Mouse (Mus musculus): ENCODE measurements at regions not wholly inside any gene's neighbourhood (a gene's known extent, or its start where the extent isn't known, plus 50 kb on each side); places are given as distances from the start of the nearest gene placed in this dataset.

DNA sequence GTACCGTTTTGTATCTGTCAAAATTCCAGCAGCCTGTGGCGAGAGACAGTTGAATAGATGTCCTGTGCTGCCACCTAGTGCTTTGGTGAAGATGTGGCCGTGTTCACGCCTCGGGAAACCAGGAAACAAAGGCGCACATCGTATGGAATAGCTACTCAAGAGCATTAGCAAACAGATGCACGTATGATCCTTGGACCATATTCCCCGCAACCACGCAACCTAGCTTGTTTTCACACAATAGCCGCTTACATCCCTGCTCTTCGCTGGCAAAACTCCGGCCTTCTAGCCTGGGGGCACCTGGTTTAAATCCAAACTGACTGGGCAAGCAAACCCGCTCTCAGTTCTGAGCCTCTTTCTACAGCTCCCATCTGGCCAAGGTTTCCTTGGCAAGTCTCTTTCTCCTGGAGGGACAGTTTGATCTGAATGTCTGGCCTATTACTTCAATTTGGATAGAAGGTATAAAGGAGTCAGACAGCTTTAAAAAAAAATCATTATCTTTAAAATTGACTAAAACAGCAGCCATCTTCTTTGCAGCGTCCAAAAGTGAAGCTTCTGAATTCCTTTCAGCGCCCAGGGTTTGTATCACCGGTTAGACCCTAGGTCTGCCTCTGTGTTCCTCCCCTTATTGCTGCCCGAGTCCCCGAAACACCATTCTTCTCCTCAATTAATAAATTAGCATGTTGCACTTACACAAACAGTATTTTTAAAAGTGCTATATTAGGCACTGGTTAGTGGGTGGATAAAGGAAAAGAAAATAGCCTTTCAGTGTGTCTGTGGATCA, 295.0 kb upstream of the Prkd1 start:
- peak; percentile 89 for DNase-seq (ENCODE audit: low read depth, low spot score)

DNA sequence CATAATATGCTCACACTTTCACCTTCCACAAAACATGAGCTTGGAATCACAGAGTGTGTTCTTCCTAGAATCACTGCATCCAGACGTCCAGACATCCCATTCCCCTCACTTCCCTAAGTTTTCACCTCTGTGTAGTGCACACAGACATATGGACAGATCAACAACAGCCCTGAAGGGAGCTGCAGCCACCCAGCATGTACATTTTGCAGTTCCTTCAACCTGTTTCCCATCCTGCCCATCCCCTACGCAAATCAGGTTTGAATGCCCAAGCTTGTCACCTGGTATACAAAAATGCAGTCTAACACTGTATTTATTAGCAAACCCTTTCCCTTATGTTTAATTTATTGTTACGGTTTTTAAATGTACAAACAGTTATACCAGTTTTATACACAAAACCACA, 294.4 kb upstream of the Prkd1 start:
- DNase-seq (ENCODE audit: low read depth, low spot score) = no peak

DNA sequence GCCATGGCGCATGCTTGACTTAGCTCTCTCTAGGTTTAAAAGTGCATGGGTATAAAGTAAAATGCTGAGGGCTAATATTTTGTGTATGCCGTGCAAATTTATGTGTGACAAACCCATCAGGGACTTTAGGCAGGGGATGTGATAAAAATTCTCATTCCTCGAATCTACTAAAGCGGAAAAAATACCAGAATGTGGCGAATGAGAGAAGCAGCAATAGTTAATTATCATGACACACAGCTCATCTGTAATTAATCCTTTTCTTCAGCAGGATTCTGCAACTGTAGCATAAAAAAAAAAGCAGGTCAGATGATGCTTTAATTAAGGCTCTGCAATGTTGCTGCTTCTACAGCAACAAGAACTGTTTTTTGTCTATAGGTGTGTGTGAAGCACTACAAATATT, 286.6 kb upstream of the Prkd1 start:
- DNase-seq (ENCODE audit: low read depth, low spot score) = no peak

DNA sequence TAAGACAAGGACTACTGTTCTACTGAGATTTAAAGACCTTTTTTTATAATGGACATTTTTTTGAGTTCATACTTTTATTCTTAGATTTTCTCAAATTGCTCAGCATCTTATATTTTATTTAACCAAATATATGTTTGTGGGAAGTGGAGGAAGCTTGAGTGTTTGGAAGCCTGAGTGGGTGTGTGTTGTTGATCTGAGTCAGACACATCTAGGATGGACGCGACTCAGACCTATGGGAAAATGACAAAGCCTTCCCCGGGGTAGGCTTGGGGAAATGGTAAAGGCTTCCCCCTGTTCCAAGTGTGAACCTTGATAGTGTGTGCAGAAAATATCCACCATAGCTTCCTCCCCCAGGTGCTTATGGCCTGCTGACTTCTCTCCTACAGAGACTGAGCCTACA, 283.6 kb upstream of the Prkd1 start:
- DNase-seq (ENCODE audit: low read depth, low spot score) = no peak

DNA sequence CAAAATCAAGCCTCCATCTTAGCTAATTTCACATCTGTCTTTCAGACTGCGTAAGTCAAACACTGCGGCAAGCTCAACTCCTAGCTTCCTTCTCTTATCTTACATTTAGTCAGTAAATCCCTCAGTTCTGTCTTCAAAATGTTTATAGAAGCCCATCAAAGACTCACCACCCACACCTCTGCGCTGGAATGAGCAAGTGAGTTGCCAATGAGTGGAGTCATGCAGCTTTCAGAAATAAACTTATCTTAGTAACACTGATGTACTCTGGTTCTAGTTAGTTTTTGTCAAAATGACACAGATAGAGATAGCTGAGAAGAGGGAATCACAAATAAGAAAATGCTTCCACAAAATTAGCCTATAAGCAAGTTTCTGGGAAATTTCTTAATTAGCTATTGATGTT, 280.7 kb upstream of the Prkd1 start:
- no peak for DNase-seq (ENCODE audit: low read depth, low spot score)

DNA sequence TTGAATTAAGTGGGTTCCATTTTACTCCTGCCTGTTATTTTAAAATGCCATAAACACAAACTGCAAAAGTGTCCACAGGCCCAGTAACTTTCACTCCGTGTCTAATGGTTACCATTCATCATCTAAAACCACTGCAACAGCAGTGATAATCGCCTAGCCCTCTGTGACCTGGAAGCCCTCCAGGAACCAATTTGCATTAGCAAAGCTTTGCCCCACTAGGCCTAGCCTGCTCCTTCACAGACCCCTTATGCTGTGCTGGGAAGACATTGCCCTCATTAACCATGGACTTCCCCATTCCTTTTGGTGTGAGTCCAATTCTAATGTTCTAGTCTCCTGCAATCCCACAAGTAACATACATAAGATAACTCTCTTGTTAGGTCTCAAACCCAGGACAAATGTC, 277.3 kb upstream of the Prkd1 start:
- no peak for DNase-seq (ENCODE audit: low read depth, low spot score)

DNA sequence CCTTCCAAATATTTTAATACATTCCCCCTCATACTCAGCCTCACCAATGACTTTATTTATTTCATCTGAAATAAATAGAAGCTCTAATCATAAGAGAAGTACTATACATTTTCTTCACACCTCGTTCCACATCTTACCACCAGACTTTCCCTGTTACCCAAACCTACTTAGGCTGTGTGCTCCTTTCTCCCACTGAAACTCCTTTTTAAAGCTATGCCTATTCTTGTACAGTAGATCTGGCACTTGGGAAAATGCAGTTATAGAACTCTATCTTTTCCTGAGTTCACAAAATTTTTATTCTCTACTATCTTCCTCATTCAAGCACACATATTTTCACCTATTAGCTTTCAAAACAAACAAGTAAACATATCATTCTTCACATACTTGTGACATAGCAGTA, 272.8 kb upstream of the Prkd1 start:
- DNase-seq (ENCODE audit: low read depth, low spot score) = no peak

DNA sequence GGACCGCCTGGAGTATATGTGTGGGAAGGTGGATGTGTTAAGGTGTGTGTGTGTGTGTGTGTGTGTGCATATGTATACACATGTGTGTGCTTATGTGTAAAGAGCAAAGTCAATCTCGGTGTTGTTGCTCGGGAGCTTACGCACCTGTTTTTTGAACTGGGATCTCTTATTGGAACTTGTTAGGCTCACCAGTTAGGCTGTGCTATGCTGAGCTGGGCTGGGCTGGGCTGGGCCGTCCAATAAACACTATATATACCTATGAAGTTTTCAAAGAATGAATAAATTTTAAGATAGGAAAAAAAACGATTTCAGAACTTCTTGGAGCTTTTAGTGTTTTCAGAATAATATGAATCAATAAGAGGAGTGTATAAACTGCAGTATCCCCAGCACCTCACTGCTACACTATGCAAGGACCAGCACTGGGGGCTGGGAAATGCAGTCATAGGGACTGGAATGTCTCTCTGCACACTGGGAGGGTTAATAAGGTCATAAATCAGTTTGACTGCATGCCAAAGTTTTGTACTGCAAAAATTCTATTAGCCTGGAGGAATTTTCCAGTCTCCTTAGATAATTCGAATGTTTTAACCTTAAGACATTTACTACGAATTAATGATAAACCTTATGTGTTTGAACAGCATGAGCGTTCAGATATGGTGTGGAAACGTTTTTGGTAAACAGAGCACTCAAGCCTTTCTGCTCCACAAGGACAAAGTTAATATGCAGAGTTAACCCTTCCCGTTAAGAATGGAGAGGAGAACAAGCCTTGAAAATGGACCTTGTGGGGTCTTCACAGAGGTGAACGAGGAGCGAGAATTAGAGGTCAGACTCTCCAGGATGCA, 250.9 kb upstream of the Prkd1 start:
- no peak for DNase-seq (ENCODE audit: low read depth, low spot score)

DNA sequence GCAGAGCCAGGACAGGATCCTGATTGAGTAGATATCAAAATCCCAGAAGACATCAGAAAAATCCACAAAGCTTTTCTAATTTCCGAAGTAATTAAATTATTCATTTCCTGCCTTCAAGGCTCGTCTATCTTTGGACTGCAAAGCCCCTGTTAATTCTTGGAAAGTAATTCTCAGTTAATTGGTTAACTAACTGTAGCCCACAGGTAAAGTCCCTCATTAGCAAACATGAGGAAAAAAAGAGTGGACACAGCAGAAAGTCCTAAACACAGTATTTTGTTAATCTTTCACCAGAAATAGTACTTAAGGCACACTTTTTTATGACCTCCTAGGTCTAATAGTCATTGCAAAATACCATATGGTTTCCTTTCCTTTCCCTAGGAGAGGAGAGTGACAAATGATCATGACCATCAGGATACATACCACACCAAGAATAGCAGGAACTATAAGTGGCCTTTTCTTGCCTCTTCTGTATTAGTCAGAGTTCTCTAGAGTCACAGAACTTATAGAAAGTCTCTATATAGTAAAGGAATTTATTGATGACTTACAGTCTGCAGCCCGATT, 248.8 kb upstream of the Prkd1 start:
- DNase-seq (ENCODE audit: low read depth, low spot score) = no peak

DNA sequence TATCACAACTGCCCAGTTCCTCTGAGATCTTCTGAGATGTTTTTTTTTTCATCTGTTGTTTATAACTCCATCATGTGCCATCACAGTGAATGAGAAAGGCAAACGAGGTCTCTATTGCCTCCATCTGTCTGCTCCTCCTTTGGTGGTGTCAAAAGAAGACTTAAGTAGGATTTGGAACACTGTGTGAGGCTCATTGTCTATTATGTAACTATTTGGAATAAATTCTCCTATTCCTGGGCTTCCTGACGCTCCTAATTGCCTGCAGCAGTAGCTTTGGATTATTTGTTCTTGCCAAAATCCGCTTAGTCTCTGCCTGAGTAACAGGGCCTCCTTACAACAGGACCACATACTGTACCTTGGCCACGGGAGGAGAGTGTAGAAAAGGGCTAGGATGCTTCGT, 244.7 kb upstream of the Prkd1 start:
- DNase-seq (ENCODE audit: low read depth, low spot score) = no peak

DNA sequence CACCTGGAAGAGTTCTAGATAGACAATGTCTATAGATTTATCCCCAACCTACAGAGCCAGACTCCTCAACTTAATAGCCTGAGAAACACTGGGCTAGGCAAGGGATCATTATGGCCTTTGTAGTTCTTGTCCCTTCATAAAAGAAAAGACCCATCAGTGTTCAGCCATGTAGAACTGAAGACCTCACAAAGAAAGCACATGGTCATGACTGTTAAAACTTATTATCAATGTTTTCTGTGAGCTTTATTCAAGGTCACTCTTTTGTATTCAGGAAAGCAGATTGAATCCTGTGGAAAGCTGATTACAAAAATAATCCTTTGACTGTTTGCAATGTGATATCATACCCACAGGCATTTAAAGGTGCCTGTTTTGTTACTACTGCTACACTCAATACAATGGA, 226.9 kb upstream of the Prkd1 start:
- DNase-seq (ENCODE audit: low read depth, low spot score) = no peak

DNA sequence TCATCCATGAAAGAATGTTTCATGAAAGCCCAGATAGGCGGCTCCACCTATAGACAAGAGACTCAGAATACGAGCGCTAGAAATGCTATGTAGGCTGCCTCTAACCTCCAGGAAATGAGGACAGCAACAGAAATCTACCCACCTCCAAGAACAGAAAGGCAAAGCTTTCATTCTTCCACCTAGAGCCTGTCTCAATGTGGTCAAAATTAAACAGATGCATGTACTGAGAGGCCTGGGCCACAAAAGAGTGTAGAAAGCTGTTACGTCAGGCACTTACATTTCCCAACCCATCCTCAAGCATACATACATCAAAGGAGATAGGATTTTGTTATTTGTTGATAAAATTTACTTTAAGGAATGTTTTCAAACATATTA, 225.1 kb upstream of the Prkd1 start:
- no peak for DNase-seq (ENCODE audit: low read depth, low spot score)

DNA sequence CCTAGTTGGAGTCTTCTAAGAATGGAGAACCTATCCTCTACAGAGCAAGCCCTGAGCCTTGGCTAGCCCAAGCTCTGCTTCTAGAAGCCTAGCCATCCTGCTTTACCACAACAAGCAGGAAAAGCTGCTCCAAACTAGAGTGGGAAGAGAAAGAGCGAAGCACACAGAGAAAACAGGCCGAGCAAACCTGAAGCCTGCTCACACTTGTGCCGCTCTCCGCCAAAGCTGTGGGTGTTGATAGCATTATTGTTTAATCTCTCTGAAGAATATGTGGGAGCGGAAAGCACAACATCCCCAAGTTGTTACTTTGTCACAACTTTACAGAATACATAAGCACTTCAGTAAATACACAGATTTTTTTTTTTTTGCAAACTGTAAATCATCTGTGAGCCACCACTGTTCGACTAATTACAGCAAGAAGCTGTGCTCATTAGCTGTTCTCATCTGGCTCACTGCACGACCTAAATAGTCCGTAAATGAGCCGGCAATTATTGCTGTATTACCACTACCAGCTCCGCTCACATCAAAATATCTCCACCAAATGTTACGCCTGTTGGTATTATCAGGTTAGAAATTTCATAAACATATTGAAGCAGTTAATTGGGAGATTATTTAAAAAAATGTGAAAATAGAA, 224.6 kb upstream of the Prkd1 start:
- no peak for DNase-seq (ENCODE audit: low read depth, low spot score)

DNA sequence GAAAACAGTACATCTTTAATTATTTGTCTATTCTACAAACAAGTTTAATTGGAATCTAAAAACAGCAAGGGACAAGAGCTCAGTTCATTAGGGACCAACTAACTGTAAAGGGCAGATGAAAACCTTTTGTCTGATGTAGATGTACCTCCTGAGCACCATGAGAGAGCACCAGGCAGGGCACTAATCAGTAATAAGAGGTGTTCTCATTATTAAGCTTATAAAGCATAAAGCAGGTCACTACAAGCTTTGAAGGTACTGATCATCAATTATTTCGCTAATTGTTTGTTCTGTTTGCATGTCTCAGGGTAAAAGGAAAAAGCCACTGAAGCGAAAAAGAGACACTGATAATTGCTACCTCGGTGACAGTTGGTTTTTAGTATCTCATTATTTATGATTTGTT, 202.7 kb upstream of the Prkd1 start:
- DNase-seq (ENCODE audit: low read depth, low spot score) = no peak

DNA sequence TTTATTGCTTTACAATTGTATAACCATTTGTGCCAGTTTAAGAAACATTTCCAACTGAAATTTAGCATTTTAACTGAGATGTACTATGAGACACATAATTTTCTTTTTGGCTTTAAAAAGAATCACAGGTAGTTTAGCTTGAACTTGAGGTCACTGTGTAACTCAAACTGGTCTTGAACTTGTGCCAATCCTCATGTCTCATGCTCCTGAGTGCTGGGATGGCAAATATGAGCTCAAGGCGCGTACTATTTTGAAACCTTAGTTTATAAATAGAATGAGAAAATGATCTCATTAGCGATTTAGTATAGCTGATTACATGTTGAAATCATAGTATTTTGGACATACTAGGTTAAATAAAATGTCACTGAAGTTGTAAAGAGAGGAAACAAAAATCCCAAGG, 199.1 kb upstream of the Prkd1 start:
- DNase-seq (ENCODE audit: low read depth, low spot score) = no peak

DNA sequence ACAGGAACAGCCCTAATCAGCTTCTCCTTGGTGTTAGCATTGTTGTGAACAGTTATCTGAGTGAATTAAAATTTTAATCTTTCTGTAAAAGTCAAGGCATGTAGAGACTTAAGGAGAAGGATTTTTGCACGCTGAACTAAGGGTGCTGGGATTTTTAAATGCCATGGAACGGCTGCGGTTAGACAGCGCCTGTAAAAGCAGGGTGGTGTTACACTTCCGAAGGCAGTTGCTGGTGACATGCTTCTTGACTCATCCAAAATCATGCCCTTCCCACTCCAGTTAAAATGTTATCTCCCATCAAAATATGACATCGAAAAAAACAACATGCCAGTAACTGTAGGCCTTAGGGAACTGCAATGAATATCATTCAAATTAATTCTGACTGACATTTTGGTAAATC, 193.8 kb upstream of the Prkd1 start:
- DNase-seq (ENCODE audit: low read depth, low spot score) = no peak

DNA sequence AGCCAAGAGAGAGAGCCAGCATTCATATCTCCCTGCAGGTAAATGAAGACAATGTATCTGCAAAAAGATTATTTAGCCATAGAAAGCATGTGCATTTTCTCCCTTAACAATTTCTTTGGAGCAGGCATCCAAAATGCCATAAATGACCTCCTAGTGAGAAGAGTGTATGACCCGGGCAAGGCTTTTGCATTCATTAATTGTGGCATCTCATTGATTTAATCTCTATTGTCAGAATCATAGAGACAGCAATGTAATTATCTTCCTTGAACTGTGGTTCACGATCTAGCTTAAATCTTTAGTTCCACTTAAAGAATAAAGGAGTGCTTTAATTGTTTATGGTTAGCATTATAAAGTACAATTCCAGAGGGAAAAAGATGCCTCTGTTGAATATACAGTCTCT, 190.5 kb upstream of the Prkd1 start:
- no peak for DNase-seq (ENCODE audit: low read depth, low spot score)

DNA sequence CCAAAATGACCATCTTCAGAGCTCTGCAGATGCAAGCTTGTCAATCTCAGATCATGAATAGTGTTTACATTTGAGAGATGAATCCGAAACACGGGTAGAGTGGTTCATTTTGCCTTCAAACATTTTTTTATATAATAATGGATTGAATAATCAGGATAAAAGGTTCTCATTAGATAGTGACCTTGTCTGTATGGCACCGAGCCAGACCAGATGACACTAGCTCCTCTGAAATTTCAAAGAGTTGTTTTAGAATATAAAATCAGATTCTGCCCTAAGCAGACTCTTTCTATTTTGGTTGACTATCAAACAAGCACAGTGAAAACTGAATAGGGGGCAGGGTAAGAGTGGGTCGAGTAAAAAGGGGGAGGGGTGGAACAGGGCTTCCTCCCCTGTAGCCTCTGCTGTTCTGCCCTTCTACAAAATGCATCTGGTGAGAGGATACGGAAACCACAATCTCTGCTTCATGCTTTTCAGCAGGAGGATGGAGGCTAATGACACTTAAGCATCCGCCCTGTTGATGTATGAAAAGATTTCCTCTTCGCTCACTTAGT, 159.9 kb upstream of the Prkd1 start:
- DNase-seq (ENCODE audit: low read depth, low spot score) = no peak

DNA sequence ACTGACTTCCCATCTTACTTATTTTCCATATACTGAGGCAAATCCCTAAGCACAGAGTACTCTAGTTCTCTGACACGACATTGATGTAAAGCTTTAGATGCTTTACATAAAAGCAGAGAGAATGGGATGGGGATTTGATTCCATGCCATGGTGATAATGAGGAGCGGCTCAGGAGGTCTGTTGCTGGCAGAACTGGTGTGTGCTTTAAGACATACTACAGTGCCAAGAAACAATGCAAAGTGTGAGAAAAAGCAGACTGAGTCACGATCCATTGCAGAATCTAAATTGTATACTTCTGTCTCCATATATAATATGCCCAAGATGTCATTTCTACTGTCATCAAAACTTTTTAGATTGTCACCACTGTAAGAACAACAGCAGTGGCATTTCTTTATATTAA, 155.5 kb upstream of the Prkd1 start:
- peak; percentile 55 for DNase-seq (ENCODE audit: low read depth, low spot score)

DNA sequence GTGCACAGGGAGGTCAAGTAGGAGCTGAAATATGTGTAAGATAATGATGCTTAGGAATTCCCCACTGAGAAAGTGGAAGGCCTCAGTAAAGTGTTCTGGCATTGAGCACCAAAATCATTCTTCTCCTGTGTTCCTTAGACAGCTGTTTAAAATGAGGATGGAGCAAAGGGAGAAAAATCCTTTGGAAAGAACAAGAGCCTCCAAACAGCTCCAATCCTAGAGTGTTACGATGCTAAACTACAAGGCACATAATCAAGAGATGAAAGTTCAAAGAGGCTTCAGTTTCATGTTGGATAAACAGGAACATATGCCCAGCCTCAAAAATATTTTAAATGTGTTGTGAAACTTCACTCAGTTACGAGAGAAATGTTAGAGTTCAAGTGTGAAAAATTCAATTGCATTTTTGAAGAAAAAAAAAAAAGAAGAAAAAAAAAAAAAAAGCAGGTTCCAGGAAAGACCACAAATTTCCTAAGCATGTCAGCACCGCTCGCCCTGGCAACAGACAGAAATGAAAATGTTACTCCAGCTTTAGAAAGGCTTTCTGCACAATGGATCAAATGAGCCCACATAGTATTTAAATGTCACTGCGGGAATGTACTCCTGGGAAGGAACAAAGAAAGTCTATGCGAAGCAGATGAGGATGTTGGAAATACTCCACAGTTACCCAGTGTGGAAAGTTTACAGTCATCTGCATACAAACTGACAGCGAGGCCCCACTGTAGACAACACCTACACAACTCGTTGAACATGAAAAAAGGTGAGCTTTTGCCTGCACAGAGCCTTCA, 116.5 kb upstream of the Prkd1 start:
- no peak for DNase-seq (ENCODE audit: low read depth, low spot score)

DNA sequence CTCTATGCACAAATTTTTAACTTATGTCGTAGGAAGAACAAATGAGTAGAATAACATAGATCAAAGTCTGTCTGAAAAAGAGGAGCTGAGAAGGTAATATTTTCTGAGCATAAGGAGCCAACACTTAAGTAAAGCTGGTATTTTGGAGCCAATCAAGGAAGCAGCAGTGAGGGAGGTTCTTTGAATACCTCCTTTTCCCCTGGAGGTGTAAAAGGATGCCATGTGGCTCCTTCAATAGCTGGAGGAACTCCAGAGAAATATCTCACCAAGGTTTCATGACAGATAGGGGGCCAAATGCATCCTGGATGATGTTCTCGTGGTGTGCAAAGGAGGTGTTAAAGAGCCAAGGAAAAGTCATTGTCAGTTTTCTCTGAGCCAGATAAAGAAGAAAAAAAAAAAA, 115.6 kb upstream of the Prkd1 start:
- DNase-seq (ENCODE audit: low read depth, low spot score) = no peak

All from brain, embryonic 18.5 days (tissue).